Mouse (Mus musculus) cerebellum, postnatal 25 days (tissue): Measurements from ENCODE around the gene Catsper2.

Experiments used
- DNase-seq, 2 experiments: peaks; one replicate each; pipeline ENCODE4 v3.0.0; 2021; ENCODE audit warnings: mixed read lengths in 2 of 2

The Catsper2 gene

GRCm38 (mm10) chr2:121413387-121414042, at the start of gene Catsper2, which contains the start of gene Pdia3:
Gene Catsper2, minus strand, starts transcription at chr2:121413792.
Gene Pdia3, plus strand, starts transcription at chr2:121413775.
- DNase-seq, result peak; percentile 97

GRCm38 (mm10) chr2:121460071-121460470, 46.5 kb upstream of the Catsper2 start:
- DNase-seq, result no peak

- peak; percentile 81 to 88 for DNase-seq
Observed at GRCm38 (mm10) chr2:121456692-121457642, 43.4 kb upstream of the Catsper2 start, which contains the start of gene Serinc4. Gene Serinc4, minus strand, starts transcription at chr2:121456781.

GRCm38 (mm10) chr2:121455534-121455933, 41.9 kb upstream of the Catsper2 start:
- no peak for DNase-seq

- DNase-seq, result no peak
Observed at GRCm38 (mm10) chr2:121453917-121454316, 40.3 kb upstream of the Catsper2 start.

- no peak for DNase-seq
Observed at GRCm38 (mm10) chr2:121452990-121453389, 39.4 kb upstream of the Catsper2 start, which contains the start of gene Hypk. Gene Hypk, plus strand, starts transcription at chr2:121453290.

GRCm38 (mm10) chr2:121452361-121452760, 38.8 kb upstream of the Catsper2 start:
- no peak for DNase-seq

- DNase-seq, result no peak
Observed at GRCm38 (mm10) chr2:121450093-121450492, 36.5 kb upstream of the Catsper2 start.

GRCm38 (mm10) chr2:121449545-121450011, 36.0 kb upstream of the Catsper2 start:
- DNase-seq, result no peak

- peak; percentile 99 for DNase-seq
Observed at GRCm38 (mm10) chr2:121448739-121449535, 35.3 kb upstream of the Catsper2 start, which contains the start of gene Serf2. Gene Serf2, plus strand, starts transcription at chr2:121449195.

- peak; percentile 19 to 37 for DNase-seq
Observed at GRCm38 (mm10) chr2:121448136-121448535, 34.5 kb upstream of the Catsper2 start.

- no peak for DNase-seq
Observed at GRCm38 (mm10) chr2:121447006-121447405, 33.4 kb upstream of the Catsper2 start.

GRCm38 (mm10) chr2:121446506-121446905, 32.9 kb upstream of the Catsper2 start:
- DNase-seq, result no peak

- DNase-seq, result no peak
Observed at GRCm38 (mm10) chr2:121445117-121445516, 31.5 kb upstream of the Catsper2 start.

- DNase-seq, result no peak
Observed at GRCm38 (mm10) chr2:121444178-121444577, 30.6 kb upstream of the Catsper2 start, which contains the start of gene Ell3. Gene Ell3, minus strand, starts transcription at chr2:121444278.

GRCm38 (mm10) chr2:121443068-121443349, 29.4 kb upstream of the Catsper2 start:
- DNase-seq, result no peak

GRCm38 (mm10) chr2:121442259-121443067, 28.9 kb upstream of the Catsper2 start:
- DNase-seq, result peak; percentile 62 to 76

GRCm38 (mm10) chr2:121441800-121442199, 28.2 kb upstream of the Catsper2 start:
- no peak for DNase-seq

GRCm38 (mm10) chr2:121440834-121441605, 27.4 kb upstream of the Catsper2 start:
- no peak for DNase-seq

GRCm38 (mm10) chr2:121439746-121440145, 26.2 kb upstream of the Catsper2 start:
- DNase-seq, result no peak

GRCm38 (mm10) chr2:121434854-121435253, 21.3 kb upstream of the Catsper2 start:
- no peak for DNase-seq
